Mouse (Mus musculus) adrenal gland, adult 8-10 months (tissue): ENCODE data around the gene Creb3l4. TPM values are rescaled to one million over a fixed set of nuclear protein-coding genes. Genes with fewer than 3 reads are reported as not detected.
"Not testable (repeated sequence)": the region's sequence is repeated elsewhere in the genome, so short reads cannot be mapped to it uniquely, and the experiment has no call there.

Source experiments
- DNase-seq: peaks from one replicate; pipeline ENCODE4 v3.0.0; 2022
- total RNA-seq, 4 experiments: library from RNA; stranded (reverse); gene quantifications; 2 replicates each; pipeline ENCODE4 v1.2.4; 2022

Creb3l4 gene
- total RNA-seq, 4 experiments from 2014 or later, result 0.35 to 1.3 (median 0.63) TPM

DNA sequence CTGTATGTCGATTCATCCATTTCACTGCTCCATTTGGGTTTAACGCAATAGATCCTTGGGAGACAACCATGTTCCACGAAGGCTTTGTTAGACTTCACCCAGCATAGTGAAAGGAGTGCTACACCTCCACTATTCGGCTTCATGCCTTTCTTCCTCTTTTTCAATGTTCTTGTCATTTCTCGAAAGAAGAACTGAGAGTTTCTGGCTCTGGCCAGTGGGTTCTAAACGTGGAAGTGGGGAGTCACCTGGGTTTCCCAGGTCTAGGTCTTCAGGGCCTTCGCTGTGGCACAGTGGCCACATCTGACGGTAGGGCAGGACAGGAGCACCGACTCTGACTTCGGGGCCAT is 21.3 kb upstream of the Creb3l4 start:
- DNase-seq, result no peak

DNA sequence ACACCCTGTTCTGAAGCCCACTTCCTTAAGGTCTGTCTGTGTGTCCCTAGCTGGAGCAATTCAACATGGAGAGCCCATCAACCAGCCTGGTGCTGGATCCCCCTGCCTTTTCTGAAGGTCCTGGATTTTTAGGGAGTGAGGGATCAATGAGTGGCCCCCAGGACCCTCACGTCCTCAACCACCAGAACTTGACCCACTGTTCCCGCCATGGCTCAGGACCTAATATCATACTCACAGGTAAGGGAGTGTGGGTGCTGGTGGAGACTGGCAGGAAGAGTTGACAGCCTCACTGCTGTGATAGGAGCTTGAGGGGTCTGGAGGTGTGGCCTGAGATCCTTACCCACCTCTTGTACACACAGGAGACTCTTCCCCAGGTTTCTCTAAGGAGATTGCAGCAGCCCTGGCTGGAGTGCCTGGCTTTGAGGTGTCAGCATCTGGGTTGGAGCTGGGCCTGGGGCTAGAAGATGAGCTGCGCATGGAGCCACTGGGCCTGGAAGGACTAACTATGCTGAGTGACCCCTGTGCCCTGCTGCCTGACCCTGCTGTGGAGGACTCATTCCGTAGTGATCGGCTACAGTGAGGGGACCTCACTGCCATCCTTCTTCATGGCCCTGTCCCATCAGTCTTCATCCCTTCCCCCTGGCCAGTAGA is 19.9 kb upstream of the Creb3l4 start:
- DNase-seq, result no peak

DNA sequence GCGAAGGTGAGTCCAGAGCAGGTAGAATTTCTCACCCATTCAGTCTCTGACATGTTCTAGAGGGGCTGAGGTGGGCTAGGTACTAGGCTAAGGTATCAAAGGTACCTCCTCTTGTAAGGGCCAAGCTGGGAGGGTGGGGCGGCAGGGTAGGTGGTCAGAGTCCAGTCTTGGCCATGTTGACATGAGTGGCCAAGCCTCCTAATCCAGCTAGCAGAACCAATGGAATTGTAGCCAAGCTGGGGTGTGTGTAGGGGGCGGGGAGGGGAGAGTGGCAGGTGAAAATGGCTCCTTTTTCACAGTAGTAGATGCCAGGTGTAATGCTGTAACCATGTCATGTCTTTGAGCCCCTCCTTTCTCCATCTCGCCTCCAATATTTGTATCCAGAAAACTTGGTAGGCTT is 15.2 kb upstream of the Creb3l4 start:
- DNase-seq, result no peak

DNA sequence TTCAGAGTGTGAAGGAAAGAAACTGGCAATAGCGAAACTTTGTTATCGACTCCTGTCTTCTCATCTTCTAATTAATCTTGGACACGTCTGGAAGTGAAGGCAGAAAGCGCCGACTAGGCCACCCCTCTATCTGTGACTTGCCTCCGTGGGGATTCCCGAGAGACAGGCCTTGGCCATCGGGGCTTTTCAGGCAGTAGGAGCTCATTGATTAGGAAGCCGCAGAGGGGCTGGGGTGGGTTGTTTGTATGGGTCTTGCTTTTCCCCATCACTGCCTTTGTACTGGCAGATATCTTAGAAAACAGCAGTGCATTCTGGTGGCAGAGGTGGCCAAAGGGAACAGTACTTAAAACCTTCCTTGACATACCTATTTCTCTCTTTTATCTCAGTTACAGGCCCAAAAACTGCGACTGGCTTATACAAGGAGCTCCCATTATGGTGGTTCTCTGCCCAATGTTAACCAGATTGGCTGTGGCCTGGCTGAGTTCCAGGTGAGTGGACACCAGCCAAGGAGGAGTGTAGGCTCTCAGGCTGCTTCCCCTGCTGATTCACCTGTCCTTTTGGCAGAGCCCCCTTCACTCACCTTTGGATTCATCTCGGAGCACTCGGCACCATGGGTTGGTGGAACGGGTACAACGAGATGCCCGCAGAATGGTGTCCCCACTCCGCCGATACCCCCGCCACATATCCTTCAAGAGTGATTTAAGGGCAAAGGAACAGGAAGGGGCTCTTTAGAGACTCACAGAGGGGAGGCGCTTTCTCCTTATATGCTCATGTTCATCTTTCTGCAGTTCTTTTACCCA is 13.6 kb upstream of the Creb3l4 start:
- no peak for DNase-seq

DNA sequence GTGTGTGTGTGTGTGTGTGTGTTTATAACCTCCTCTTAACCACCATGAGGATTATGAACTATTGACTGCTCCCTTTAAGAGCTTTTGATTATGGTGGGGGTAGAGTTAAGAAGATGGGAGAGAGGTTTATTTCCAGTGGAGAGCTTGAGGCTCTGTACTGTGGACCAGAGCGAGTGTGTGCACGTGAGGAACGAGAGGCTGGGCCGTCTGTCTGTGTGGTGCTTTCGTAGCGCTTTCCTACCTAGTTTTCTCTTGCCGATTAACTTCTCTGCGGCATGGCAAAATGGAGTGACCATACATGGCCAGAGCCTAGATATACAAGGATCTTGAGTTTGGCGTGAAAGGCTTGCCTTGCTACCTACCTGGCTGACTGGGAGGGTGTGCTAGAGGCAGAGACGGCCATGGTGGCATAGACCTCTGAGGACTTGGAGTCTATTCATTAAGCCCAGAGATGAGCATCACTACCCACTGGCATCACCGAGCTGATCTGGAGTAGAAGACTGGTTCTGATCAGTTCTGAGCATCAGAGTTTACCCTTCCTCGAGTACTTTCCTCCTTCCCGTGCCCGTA is 12.6 kb upstream of the Creb3l4 start:
- DNase-seq, result no peak

DNA sequence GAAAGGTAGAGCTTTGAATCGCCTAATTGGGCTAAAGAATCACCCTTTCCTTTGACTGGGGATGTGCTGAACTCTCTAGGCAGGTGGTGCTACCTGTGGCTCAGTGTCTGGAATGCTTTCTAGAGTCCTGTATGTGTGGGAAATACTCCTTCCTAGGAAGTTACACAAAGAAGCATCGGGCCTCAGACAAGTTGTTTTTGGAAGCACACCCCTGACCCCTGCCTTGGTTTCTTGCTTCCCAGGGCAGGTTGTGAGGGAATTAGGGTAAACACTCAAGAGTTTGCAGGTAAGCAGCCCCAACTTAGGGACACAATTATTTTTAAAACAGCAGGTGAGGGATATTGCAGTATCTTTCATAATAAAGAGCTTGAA is 11.9 kb upstream of the Creb3l4 start:
- no peak for DNase-seq

DNA sequence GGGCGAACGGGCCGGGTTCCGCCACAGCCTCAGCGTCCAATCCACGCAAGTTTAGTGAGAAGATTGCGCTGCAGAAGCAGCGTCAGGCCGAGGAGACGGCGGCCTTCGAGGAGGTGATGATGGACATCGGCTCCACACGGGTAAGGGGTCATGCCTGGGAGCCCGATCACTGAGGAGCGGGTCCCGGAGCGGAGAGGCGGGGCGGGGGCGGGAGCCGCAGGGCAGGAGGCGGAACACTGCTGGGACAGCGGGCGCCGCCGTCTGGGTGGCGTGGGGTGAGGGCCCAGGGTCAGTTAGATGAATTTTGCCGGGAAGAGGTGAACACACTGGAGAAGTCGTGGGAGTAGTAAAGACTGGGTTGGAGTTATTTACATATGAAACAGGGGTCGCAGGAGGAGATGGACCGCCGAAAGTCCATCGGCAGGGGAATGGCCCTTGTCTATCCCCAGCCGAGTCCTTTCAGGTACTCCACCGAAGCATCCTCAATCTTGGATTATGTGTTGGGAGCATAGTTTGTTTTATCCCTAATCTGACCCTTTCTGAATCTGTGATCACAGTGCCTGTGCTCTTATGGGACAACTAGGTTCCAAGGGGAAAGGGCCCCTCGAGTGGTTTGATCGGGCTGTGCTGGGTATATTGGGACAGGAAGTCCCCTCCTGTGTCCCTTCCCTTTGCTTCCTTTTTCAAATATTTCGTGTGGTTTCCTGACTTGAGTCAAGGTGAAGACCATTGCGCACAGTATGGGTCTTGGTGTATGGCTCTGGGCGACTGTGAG is 11.3 kb upstream of the Creb3l4 start:
- no peak for DNase-seq

DNA sequence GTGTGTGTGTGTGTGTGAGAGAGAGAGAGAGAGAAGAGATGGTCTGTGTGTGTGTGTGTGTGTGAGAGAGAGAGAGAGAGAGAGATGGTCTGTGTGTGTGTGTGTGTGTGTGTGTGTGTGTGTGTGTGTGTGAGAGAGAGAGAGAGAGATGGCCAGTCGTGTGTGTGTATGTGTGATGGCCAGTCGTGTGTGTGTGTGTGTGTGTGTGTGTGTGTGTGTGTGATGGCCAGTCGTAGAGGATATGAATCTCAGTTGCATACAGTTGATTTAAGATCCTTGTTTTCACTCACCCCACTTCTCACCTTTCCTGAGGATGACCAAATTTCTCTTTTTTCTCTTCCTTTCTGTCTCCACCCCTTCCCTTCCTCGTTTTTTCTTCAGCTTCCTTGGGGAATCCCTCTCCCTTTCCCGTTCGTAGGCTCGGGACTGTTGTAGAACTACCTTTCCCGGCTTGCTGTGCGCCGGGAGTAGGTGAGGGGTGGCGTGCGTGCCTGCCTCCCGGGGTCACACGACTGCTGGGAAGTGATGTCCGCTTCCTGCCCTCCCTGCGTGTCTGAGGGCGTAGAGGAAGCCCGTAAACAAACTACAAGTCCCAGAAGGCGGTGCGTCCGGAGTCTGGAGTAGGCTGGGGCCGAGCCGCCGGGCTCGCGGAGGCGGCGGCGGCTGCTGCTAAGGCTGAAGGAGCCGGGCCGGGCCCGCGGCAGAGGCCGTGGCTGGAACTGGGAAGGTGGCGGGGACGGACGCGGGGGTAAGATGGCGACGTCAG is 10.5 kb upstream of the Creb3l4 start, which contains the start of gene Crtc2:
TSS of gene Crtc2 (plus strand) at position 511 of the 766 bp plus-strand sequence.
- DNase-seq, result peak; percentile 98

DNA sequence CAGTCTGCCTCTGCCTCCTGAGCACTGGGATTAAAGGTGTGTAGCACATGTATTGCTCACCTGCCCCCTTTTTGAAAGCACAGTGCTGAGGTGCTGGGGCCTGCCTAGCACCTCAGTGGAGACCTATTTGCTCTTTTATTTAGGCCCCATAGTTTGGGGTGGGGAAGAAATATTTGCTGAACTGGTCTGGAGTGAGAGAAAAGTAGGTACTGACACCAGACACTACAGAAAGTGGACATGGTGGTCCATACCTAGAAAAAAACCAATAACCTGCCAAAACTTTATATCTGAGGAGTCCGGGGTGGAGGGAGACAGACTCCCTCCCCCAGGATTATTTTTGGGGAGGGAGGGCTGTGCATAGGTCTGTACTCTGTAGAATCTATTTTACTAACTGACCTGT is 9.9 kb upstream of the Creb3l4 start:
- not testable (repeated sequence) for DNase-seq

DNA sequence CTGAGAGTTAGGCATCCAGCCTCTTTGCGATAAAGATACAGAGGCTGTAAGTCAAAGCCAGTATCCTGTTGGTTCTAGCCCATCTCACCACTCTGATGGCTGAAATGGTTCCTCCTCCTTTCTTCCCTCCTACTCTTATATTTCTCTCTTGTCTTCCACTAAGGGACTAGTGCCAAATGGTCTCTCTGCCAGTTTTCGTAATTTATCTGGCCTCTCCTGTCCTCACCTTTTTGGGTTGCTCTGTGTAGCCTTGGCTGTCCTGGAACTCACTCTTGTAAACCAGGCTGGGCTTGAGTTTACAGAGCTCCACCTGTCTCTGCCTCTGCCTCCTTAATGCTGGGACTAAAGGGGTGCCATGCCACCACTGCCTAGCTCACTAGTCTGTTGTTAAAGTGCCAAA is 9.3 kb upstream of the Creb3l4 start:
- not testable (repeated sequence) for DNase-seq

DNA sequence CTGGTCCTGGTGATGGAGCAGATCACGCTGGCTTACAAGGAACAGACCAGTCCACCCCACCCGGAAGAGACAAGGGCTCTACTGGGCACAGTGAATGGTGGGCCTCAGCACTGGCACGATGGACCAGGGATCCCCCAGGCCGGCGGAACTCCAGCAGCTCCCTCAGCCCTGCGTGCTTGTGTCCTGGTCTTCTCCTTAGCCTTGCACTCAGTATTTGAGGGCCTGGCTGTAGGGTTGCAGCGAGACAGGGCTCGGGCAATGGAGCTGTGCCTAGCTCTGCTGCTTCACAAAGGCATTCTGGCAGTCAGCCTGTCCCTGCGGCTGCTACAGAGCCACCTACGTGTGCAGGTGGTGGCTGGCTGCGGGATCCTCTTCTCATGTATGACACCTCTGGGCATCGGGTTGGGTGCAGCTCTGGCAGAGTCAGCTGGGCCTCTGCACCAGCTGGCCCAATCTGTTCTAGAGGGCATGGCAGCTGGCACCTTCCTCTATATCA is 8.5 kb upstream of the Creb3l4 start:
- DNase-seq, result not testable (repeated sequence)

DNA sequence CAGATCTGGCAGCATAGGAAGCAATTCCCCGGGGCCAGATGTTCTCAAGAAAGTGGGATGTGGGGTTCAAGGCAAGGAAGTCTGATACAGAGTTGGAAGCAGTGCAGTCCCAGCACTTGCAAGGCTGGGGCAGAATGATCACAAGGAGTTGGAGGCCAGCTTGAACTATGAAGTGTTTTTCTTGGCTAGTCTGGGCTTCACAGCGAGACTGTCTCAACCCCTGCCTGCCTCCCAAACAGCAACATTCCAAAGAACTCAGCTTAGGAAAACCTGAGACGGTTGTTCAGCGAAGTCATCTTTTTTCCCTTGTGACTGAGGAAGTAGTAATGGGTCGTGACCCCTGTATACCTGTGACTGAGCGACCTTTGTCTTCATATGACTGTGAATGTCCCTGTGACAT is 7.5 kb upstream of the Creb3l4 start:
- no peak for DNase-seq

DNA sequence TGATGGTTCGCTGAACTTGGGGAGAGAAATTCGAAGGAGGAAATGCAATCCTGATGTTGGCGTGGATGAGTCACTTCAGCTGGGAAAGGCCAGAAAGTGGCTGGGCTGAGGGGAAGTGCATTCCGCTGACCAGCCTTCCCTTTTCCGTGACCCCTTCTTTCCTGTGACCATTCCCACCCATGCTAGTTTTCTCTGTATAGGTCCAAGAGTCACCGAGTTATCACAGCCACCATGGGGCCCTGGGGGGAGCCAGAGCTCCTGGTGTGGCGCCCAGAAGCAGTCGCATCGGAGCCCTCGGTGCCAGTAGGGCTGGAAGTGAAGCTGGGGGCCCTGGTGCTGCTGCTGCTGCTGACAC is 5.4 kb upstream of the Creb3l4 start:
- peak; percentile 51 for DNase-seq

DNA sequence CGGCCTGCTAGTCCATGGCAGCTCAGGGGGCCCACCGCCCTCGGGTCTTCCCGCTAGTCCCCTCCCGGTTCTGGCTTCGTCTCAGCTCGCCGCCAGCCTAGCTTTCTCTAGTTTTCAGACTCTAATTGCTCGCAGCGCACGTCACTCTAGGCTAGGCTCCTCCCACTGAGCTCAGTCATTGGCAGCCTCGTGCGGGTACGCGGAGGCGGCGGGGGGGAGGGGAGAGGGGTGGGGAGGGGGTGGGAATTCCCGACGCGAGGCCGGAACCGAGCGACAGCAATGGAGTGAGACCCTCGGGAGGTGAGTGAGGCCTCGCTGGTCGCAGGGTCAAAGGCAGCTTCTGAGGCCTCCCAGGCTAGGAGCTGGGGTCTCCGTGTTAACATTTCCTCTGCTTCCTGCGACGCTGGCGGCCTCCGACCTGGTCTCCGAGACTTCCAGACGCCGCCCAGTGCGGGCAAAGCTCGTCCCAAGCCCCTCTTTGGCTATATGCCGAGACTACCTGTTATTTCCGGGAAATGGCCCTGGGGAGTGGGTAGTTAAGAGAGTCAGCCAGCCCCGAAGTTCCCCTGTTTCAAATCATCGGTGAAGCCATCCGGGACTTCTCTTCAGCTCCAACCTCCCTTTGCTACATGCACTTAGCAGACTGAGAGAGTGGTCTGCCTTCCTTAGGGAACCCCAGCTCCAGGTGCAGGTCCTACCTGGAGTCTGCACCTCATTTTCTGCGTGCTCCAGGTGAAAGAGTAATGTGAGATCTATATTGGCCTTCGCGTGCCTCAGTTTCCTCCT is 4.8 kb upstream of the Creb3l4 start, which contains the start of gene Slc39a1:
TSS of gene Slc39a1 (plus strand) at position 213 of the 786 bp plus-strand sequence.
- peak; percentile 92 for DNase-seq

DNA sequence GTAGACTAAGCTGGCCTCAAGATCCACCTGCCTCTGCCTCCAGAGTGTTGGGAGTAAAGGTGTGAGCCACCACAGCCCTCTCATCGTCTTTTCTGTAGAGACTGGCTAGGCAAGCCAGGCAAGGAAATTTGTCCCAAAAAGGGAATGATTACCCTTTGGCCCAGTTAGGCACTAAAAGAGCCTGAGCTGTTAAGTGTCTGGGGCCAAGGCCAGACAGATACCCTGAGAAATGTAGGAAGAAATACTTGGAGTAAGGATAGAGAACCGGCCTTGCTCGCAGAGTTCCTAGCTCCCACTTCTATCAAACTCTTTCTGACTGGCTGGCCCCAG is 4.3 kb upstream of the Creb3l4 start:
- no peak for DNase-seq

DNA sequence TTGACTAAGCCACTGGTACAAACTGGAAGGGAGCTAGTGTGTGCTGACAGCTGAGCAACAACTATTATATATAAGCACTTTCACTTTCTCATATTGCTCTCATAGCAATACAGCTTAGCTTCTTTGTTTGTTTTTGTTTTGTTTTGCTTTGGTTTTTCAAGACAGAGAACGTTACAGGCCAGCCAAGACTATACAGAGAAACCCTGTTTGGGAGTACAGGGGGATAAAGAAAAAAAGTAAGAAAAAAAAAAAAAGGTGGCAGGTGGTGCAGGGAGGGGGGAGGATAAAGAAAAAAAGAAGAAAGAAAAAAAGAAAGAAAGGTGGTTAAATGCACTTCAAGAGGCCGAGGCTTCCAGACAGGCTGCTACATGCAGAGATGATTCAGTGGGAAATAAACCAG is 2.1 kb upstream of the Creb3l4 start:
- no peak for DNase-seq

DNA sequence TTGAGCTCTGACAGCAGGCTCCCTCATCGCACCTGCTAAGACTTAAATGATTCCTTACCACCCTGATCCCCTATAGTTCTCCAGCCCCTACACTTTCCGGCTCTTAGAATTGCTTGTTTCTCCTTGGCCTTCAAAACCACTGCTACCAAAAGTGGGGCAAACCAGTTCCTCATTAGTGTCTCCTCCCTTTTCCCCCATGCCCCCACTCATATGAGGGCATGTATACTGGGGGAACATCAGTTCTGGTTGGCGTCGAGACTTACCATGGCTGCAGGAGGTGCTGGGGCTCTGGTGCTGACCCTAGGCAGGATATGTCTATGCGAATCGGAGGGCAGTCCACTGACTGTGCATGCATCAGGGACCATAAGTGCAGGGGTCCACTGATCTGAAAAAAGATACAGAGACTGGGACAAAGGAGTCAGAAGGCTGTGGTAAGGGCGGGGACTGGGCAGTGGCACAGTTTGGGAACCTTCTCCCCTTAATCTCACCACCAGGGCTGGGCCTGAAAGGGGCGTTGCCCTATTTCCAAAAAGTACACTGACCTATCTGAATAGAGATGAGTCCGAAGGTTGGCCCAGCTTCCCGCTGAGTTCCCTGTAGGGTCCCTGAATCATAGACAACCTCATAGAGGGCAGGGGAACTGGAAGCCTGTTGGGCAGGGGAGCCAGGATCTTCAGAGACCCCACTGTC is 1.5 kb downstream of the Creb3l4 start:
- DNase-seq, result no peak

DNA sequence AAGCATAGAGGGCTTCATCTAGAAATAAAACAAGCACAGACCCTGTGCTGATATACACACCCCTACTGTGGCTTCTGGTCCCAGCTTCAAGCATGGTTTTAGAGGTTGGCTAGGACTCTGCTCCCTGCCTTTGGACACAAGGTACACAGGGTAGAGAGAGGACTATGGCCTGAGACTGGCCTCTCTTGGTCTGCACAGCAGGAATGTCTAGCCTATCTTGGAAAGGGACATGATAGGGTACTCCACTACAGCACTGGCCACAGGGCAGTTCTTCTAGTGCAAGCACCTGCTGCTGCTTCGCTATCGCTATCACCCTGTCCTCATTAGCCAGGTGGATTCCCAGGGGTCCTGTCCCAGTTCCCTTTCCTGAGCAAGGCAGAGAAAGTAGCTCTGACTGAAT is 2.1 kb downstream of the Creb3l4 start:
- no peak for DNase-seq

DNA sequence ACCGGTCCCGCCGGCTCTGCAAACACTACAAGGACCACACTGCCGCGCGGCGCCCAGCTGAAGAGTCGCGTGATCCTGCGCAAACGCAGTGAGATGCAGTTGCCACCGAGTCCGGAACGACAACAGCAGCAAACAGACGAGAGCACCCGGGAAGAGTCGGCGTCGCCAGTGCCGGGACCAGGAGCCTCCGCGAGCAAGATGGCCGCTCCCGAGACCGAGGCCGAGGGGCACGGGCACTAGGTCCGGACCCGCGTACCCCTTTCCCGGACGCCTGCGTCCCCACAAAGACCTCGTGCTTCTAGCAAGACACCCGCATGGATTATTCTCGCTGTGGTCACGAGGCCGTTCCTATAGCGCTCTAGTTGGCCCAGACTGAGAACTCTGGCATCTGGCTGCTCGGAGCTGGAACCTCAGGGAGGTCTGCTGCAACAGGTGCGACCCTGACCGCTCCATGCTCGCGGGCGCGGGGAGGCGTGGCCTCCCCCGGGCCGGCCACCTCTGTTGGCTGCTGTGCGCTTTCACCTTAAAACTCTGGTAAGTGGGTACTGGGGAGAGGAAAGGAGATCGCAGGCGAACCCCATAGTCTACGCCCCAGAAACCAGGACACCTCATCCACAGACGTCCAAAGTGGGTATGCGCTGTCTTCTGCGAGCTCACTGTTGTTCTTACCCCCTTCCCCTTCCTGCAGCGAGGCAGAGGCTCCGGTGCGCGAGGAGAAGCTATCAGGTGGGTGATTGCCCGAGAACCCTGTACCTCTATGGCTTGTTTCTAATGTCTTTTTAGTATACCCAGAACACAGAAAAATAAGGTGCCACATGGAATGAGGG is 11.6 kb downstream of the Creb3l4 start, which contains the start of gene Jtb:
TSS of gene Jtb (plus strand) at position 91 of the 827 bp plus-strand sequence.
- peak; percentile 94 for DNase-seq

DNA sequence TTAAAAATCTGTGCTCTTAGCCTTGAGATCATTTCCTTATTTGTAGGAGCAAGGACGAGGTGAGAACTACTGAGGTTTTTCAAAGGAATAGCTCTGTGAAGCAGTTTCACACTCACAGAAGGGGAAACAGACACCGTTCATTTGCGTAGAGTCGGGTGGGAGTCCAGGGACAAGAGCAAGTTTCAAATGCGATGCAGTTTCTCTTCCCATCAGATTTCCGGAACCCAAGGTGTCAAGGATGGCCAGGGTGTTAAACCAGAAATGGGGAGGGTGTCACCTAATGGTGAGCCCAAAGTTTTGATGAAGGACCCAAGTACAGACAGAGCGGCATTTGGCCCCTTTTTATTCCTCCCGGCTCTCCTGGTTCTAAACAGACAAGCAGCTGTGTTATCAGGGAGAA is 12.2 kb downstream of the Creb3l4 start:
- no peak for DNase-seq
